Mouse (Mus musculus) adrenal gland, adult (tissue): ENCODE measurements around the gene Epn3.

Source experiments
- DNase-seq, 2 experiments: peaks; one replicate each; pipeline ENCODE4 v3.0.0; 2022 to 2023; ENCODE audit warnings: low spot score in 1 of 2; ENCODE audit not compliant: inconsistent age in 2 of 2

Gene Epn3

DNA sequence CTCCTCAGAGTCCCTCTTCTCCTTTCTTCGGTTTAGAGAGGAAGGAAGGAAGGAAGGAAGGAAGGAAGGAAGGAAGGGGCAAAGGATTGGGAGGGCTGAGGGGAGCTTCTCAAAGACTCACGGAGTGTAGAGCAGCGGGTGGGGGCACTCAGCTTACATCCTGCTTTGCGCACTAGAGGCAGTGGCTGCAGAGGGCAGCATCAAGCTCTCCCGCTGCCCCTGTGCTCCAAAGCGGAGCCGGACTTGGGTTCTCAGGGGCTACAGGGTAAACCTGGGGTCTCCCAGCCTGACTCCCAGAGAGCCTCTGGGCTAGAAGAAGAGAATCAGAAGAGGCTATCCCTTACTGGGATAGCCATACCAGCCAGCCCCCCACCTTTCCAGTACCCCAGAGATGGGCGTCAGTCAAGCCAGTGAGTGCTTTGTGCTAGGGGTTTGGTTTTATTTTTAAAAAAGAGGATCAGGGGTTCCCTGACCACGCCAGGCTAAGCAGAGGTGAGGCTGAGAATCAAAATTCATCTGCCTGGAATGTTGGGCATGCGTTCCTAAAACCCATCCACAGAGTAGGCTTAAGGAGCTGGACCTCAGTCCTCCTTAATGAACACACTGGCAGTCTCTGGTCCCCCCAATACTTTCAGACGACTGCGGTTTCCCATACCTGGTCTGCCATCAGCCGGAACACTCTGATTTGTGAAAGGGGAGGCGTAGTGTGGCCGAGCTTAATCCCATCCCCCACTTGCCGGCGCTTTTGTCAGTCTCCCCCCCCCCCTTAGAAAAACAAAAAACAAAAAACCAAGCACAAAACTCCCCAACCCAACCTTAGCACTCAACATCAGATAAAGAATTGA is 27.8 kb downstream of the Epn3 start:
- no peak for DNase-seq

DNA sequence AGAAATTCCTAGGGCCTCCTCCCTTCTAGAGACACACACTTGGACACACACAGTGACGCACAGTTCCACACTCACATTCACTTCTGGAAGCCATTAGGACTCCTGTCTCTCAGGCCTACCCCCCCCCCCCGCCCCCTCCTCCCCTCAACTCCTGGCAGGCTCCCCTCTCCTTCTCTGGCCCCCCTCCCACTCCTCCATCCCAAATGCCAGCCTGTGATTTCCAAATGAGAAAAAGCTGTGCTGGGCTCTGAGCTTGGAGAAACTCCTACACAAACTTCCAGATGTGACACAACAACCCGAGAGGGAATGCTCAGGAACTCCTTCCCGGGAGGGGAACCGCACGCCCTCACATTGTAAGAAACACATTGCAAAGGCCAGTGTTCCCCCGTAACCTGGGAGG is 29.4 kb downstream of the Epn3 start:
- no peak for DNase-seq

GRCm38 (mm10) chr11:94469136-94470064 is 30.4 kb downstream of the Epn3 start:
- no peak for DNase-seq

GRCm38 (mm10) chr11:94468582-94469064 is 31.2 kb downstream of the Epn3 start:
- DNase-seq: no peak

GRCm38 (mm10) chr11:94466333-94466855 is 33.4 kb downstream of the Epn3 start:
- no peak for DNase-seq

DNA sequence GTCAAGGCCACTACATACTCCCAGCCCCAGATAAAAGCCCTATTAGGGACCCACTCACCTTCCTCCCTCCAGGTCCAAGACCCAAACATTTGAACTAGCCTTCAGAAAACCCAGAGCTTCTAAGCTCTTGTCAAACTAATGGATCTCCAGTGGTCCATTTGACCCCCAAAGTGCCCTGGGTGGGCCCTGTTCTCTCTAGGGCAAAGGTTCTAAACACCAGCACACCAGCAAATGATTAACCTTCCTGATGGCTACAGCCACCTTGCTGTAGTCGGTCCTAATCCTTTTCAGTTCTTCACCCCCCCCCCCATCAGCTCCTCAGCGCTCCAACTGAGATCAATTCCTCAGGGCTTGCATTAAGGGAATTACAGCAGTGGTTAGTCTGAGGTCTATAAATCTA is 35.6 kb downstream of the Epn3 start:
- no peak for DNase-seq

DNA sequence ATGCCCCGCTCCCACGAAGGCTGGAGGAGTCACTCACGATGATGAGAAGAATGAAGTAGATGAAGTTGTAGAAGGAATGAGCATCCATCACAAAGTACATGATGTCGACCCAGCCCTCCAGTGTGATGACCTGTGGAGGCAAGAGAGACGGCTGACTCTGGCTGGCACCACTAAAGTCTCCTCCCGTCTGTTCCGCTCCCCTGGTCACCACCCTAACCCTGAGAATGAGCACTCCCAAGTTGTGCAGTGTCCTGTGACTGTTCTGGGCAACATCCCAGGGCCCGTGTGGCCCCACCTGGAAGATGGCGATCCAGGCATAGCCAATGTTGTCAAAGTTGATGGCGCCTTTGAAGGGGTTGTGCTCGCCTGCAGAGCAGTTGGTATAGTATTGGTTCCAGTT is 37.9 kb downstream of the Epn3 start:
- no peak for DNase-seq

- no peak for DNase-seq
Measured at GRCm38 (mm10) chr11:94457001-94457400, 42.8 kb downstream of the Epn3 start.

DNA sequence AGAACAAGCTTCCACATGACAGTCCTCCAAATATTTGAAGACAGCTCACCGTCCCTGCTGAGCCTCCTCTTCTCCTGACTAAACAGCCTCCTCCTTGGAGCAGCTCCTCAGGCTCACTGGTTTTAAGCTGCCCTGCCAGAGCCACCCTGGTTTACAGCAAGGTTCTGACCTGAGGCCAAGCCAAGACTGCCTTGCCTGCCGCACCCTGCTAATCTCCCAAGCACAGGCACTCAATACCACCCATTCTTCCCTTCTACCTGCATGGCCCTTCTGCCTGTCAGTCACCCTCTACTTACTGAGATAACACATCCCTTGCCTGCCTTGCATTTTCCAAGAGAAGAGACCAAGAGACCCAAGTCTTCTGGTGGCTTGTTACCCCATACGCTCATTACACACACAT is 43.4 kb downstream of the Epn3 start:
- DNase-seq: no peak

GRCm38 (mm10) chr11:94455161-94455820 is 44.5 kb downstream of the Epn3 start:
- no peak for DNase-seq

DNA sequence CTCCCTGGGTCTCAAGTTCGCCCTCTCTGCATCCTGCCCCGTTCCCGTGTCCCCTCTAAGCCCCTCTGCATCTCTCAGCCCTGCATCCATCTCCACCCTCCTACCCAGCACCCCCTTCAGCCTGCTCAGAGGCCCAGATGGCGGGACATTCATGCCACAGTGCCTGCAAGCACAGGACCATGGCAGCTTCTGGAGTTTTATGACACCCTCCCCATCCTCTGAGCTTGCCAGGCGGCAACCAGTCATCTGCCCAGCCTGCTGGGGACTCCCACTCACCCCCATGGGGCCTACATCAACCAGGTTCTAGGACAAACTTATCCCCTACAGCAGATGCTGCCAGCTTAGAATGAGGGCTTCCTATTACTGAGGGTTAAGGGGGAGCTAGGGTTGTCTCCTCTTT is 45.0 kb downstream of the Epn3 start:
- no peak for DNase-seq

DNA sequence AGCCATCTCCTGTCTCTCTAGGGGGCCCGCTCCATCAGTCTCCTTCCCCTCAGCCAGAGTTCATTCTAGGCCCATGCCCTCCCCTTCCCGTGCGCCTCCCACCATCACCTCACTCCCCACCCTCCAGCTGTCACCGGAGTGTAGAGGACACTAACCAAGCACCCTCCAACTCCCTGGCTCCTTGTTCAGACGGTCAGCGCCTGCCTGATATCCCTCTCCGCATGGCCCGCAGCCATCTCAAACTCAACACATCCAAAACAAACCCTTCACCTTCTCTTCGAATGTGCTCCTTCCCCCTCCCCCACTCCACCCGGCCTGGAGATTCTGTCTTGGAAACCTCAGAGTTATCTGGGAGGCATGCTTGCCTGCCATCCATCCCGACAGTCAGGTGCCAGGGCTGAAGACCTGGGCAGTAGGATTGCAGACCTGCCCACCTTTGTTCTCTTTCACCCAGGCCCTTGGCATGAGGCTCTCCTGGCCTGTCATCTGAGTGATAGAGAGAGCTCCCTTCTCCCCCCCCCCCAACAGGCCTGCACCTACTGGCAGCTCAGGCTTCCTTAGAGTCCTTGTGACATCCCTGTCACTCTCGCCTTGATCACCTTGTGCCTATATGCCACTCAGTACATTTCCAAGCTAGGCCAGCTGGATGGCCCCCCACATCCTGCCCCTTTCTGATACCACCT is 48.5 kb downstream of the Epn3 start:
- no peak for DNase-seq

GRCm38 (mm10) chr11:94449886-94450285 is 49.9 kb downstream of the Epn3 start:
- DNase-seq: no peak

- DNase-seq: no peak
Measured at GRCm38 (mm10) chr11:94449239-94449638, 50.5 kb downstream of the Epn3 start.

- no peak for DNase-seq
Measured at GRCm38 (mm10) chr11:94447017-94447416, 52.8 kb downstream of the Epn3 start.

DNA sequence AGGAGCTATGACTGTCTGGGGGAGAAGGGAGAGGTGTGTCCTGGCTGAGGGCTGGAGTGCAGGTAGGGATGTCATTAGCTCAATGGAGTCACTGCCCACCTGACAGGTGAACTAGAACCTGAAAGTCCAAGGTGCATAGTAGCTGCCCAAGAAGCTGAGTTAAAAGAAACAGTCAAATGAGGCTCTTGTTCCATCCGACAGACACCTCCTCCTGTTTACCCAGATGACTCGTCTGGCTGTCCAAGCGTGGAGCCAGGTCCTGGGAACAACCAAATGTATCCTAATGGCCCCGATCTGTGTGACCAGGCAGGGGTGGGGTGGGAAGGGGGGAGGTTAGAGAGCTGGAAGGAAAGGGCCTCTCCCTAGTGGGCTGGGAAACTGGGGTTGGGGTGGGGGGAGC is 54.5 kb downstream of the Epn3 start:
- DNase-seq: no peak

DNA sequence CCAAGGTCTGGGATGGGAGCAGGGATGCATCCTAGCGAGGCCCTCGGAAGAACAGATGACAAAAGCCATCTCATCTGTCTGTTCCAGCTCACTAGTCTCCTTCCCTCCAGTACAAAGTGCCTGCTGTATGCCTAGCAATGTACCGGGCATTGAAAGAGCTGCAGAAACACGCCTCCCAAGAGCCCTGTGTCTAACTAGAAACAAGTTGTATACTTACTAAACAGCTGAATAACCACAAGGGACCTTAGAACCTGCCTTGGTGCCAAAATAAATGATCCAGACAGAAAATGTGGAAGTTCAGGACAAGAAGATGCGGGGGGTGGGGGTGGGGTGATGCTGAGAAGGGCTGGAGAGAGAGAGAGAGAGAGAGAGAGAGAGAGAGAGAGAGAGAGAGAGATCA is 54.9 kb downstream of the Epn3 start:
- no peak for DNase-seq

DNA sequence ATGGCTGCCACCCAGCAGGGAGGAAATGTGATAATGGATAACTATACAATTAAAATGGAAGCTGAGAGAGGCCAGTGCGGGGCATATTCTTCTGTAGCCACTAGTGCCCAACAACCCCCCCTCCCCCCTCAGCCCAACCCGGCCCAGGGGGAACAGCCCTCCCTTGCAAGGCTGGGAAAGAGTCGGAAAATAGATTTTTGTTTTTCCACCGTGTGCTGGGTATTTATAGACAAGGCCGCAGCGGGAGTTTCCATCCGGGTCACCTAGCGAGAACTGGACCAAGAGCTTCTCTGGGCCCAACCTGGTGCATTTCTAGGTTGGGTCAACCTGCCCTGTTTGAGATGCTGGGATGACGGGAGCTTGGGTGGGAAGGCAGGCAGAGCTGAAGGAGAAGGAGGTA is 58.0 kb downstream of the Epn3 start:
- DNase-seq: no peak

- DNase-seq: no peak
Measured at GRCm38 (mm10) chr11:94441122-94441521, 58.7 kb downstream of the Epn3 start.

- DNase-seq: no peak
Measured at GRCm38 (mm10) chr11:94440421-94440820, 59.4 kb downstream of the Epn3 start.
